Mouse (Mus musculus) activated CD4-positive, CD25-positive, alpha-beta regulatory T cell, adult 4 months (primary cell): ENCODE results near the gene Dab2ip. TPM values are rescaled to one million over a fixed set of nuclear protein-coding genes. Genes with fewer than 3 reads are reported as not detected.

ENCODE experiments used
- ATAC-seq: one replicate; pipeline ENCODE4 v1.8.0; 2017
- polyA plus RNA-seq, 2 experiments: library from polyadenylated mRNA; unstranded; fragments of 100-300 nt; shearing (Covaris generic); gene quantifications; one replicate each; pipeline ENCODE4 v1.2.1; 2017

Gene Dab2ip
- polyA plus RNA-seq, 2 experiments from 2014 or later, result 0.26 to 0.68 TPM

- ATAC-seq, result no peak
Observed at GRCm38 (mm10) chr2:35761458-35761857, 203.4 kb downstream of the Dab2ip start.

- ATAC-seq, result no peak
Observed at GRCm38 (mm10) chr2:35763818-35764217, 205.8 kb downstream of the Dab2ip start.

GRCm38 (mm10) chr2:35764328-35764727, 206.3 kb downstream of the Dab2ip start:
- no peak for ATAC-seq

GRCm38 (mm10) chr2:35767834-35768537, 209.9 kb downstream of the Dab2ip start:
- ATAC-seq, result no peak

- ATAC-seq, result no peak
Observed at GRCm38 (mm10) chr2:35768538-35769238, 210.6 kb downstream of the Dab2ip start.

DNA sequence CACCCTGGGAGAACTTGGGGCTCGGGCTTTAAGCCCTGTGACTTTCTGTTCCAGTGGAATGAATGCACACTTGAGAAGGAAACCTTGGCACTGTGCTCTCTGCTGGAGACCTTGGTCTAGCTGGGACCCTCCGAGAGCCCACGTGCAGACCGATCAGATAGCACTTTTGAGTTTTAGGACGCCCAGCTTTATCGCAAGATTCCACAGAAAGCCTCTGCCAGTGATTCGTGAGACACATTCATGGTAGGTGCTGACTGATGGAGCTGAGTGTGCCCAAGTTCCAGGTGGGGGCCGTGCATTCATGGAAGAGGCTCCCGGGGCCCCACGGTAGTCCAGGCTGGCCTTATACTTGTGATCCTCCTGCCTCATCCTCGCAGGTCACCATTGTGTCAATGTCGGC, 211.3 kb downstream of the Dab2ip start:
- no peak for ATAC-seq

DNA sequence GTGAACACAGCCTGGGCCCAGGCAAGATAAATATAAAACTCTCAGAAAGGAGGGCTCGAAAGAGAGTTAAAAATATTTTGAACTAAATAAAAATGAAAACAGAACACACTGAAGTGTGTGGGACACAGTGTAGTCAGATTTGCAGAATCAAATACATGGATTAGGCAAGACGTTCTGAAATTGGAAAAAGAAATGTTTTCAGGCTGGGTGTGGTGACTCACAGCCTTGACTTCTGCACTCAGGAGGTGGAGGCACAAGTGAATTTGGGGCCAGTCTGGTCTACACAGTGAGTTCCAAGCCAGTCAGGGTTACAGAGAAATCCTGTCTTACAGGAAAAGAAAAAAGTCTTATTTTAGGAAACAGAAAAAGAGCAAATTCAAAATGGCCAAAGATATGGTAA, 212.5 kb downstream of the Dab2ip start:
- ATAC-seq, result no peak

DNA sequence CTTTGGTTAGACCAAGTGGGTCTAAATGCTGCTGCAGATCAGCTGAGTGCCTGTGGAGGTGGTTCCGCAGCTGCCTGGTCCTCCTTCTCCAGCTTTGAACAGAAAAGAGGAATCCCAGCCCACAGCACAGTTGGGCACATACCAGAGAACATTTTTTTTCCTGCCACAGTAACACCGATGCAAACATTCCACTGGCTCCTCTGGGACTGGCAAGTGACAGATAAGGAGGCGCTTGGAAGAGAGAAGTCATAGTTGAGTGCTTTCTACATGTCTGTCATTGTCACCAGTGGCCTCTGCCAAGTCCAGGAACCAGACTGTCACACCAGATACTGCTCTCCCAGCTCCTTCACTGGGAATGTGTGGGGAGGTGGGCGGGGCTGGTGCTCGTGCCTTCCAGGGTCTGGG, 217.6 kb downstream of the Dab2ip start:
- no peak for ATAC-seq

DNA sequence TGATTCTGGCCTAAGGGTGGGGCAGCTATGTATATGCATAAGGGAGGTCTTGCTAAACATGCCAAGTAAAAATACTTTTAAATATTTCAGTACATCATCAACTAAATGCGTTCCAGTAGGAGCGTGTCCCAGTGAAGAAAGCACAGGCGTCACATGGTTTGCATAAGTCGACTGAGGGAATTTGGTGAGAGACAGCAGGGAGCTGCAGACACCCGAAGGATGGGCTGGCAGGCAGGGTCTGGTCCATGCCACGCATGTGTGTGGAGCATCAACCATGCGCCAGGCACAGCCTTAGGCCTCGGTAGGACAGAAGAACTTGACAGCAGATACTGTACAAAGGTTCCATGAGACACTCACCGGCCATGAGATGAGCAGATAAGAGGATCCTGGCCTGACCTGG, 218.9 kb downstream of the Dab2ip start:
- no peak for ATAC-seq

- no peak for ATAC-seq
Observed at GRCm38 (mm10) chr2:35779266-35779665, 221.2 kb downstream of the Dab2ip start.

Other genes starting within 250 kb of the Dab2ip start
- 1 to 10 TPM; 2.7 to 4.0 TPM for gene Stom, start 221.3 kb upstream of the Dab2ip start, polyA plus RNA-seq
- not detected for gene 4930568D16Rik, start 190.5 kb upstream of the Dab2ip start, polyA plus RNA-seq
- not detected for gene 4930402F06Rik, start 161.1 kb upstream of the Dab2ip start, polyA plus RNA-seq
- 10 to 100 TPM; 19.3 to 23.3 TPM for gene Ggta1, start 95.0 kb upstream of the Dab2ip start, polyA plus RNA-seq